Mouse (Mus musculus) ZHBTc4 (cell line): ENCODE data around the gene Camkk2.
A peak's percentile ranks its signal among the peaks of the same experiment; 100 is the strongest.

ENCODE experiments used
- DNase-seq: peaks from one replicate; pipeline ENCODE4 v3.0.0-alpha.2; 2011; ENCODE audit warnings: low read depth, low spot score

Gene Camkk2

GRCm38 (mm10) chr5:122700109-122700836 is 78.9 kb downstream of the Camkk2 start:
- DNase-seq, result no peak

GRCm38 (mm10) chr5:122698701-122699060 is 80.5 kb downstream of the Camkk2 start:
- DNase-seq, result peak; percentile 17

DNA sequence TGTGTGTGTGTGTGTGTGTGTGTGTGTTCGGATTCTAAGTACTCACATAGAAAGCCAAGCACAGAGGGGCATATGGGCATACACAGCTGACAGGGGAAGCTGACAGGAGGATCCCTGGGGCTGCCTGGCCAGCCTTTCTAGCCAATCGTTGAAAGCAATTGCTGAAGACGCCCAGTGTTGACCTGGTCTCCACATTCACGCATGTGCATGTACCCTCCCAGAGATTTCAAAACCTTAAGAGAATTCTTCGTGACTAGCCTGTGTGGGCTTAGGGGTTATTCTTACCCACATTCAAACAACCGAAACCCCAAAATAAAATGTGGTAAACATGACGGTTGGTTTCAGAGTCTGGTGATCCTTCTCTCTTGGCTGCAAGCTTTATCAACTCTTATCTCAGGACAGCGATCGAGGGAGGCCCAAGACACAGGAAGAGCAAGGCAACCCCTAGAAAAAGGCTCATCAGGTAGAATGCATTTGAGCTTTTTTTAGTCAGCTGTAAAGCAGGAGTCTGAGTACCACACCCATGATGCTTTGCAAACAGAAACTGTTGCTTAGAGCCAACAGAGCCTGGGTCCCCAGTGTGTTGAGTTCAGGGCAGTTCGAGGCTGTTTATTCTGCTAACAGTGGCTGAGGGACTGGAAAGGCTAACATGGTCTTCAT is 81.0 kb downstream of the Camkk2 start:
- peak; percentile 26 for DNase-seq

DNA sequence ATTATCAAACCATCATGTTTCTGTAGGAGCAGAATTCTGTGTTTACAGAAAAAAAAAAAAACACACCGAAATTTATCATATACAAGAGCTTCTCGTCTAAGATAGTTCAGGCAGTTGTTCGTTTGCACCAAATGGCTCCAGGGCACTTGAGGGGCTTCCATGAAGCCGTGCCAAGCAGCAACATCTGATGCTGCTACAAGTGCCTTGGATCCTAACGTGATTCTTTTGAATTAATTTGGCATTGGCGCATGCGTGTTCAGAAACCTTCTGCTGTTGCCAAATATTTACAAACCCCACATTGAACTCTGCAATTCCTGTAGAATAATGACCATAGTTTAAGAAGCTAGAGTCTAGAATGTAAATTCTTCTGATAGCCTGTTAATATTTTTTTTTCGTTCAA is 83.7 kb downstream of the Camkk2 start:
- no peak for DNase-seq

DNA sequence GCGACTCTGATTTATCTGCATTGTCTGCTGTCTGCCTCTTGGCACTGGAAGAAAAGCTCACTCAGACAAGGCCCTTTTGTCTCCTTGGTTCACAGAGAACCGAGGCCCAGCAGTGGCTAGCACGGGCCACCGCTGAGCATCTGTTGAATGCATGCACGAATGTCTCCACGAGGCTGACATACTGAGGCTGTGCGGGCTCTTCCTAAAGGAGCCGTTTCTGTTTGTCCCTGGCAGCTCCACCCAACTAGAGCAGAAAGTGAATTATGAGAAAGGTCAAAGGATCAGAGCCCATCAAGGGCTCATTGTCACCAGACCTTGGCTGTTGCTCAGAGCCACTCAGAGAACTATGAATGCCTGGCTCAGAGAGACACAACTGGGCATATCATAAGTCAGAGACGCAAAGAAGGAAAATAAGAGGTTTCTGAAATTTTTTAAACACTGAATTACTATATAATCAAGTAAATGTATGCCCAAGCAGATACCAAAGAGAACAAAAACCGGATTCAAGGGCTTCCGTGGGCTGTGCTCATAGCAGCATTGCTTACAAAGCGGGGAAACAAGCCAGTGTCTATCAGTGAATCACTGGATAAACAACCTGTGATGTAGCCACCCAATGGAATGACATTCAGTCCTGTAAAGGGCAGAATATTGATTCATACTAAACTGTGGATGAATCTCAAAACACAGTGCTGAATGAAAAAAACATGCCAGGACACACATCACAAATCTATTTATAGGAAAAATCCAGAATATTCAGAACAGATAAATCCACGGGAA is 85.6 kb downstream of the Camkk2 start:
- peak; percentile 49 for DNase-seq

DNA sequence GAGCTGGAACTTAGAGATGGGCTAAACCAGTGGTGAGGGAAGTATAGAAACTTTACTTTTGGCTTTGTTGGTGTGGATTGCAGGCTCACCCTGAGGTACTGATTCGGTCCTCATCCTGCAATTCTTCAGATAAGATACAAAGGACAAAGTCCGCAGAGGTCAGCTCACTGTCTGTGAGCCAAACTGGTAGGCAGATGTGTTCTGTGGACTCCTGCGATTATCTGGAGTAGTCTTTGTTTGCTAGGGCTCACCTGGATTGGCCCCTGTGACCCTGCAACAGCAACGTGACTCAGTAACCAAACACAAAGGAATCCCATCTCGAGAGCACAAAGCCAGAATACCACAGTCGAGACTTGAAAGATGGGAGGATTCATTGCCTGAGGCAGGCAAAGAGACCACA is 88.7 kb downstream of the Camkk2 start:
- DNase-seq, result peak; percentile 78

GRCm38 (mm10) chr5:122689153-122689552 is 90.1 kb downstream of the Camkk2 start:
- no peak for DNase-seq

DNA sequence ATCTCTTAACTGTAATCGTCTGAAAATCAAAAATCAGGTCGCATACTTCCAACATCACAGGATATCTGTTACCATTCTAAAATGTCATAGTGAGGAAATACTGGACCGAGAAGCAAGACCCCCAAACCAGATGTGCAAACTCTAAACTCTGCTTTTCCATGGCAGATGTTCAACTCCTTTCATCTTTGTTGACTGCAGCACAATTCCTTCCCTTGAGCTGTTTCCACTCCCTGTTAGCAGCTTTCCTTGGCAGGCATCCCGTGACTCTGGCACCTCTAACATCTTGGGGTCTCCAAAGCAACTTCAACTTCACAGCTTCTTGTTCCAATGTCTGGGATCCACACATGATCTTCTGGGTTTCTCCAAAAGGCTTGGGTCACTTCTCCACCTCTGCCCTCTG is 91.8 kb downstream of the Camkk2 start:
- no peak for DNase-seq

GRCm38 (mm10) chr5:122683926-122684325 is 95.3 kb downstream of the Camkk2 start:
- DNase-seq, result no peak

DNA sequence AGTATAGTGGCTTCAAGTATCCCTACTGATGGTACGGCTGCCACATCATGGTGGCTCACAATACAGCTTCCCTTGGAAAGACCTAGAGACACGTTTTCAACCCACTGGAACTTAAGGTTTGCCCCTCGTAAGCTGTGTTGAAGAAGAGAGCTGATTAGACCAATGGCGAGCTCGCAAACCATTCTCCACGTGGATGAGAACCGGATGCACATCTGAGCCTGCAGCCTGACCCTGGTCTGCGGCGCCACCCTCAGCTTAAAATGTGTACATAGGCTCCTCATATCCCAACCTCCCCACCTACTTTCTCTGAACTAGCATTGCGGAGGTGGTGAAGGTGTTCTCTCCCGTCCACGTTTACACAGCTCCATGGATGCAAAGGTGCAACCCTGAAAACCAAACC is 97.9 kb downstream of the Camkk2 start:
- DNase-seq, result peak; percentile 59
